Mouse (Mus musculus) liver, adult 2 months (tissue): Measurements from ENCODE around the gene Dusp13.

Experiments used
- CTCF ChIP-seq: fragments of 200-500 bp; IDR thresholded peaks from 2 replicates; pipeline ENCODE4 v1.5.1; 2011; ENCODE audit warnings: low read depth, low read length, control low read depth
- POLR2A ChIP-seq: fragments of 200-500 bp; IDR thresholded peaks from 2 replicates; pipeline ENCODE4 v1.6.1; 2011; ENCODE audit warnings: low read length, control low read depth; ENCODE audit not compliant: insufficient read depth; ENCODE audit errors: extremely low read depth

- no peak for TF ChIP-seq CTCF
- TF ChIP-seq POLR2A, result no peak
These were observed at the start of gene Dusp13 for GRCm38 (mm10) chr14:21750881-21751542.
